Mouse (Mus musculus): Measurements from ENCODE around the gene Ccdc6. TPM values are rescaled to one million over a fixed set of nuclear protein-coding genes. Genes with fewer than 3 reads are reported as not detected.

Gene Ccdc6
- total and polyA plus RNA-seq, 2 experiments from 2014 or later = 20.8 to 34.2 TPM

DNA sequence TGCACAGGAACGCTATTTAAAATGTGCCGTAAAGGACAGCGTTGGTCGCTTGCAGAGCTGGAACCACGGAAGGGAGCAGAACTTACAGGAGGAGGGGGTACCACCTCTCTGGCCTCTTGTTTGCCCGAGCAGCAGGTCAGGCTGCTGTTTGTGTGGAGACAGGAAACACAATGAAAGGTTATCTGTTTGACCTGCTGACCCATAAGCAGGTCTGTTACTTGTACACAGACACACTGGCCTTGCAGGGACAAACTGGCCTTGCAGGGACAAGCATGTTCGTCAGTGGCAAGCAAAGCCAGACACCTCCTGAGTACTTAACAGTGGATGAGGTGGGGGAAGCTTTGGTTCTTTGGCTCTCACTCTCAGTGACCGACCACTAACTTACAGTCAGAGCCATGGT, 2.1 kb downstream of the Ccdc6 start:
- Histone ChIP-seq H3K4me2 (ENCODE audit: low read depth) (peak overlapping the region; percentile 90), H3K27ac (ENCODE audit: low read depth, low read length) (no peak overlapping the region; the same call in 1 of the 2 replicates), H3K9me3 (ENCODE audit: low read length) (no peaks in the 10 kb centered on the region), H3K4me1 (ENCODE audit: insufficient read depth) (peaks cover 12% of the 10 kb centered on the region; the same call in 1 of the 2 replicates), H3K9ac (peak overlapping the region; percentile 74; the same call in 1 of the 2 replicates), H3K27me3 (ENCODE audit: insufficient read depth, low read length) (no peaks in the 10 kb centered on the region), H3K36me3 (ENCODE audit: insufficient read depth) (no peaks in the 10 kb centered on the region), H3K4me3 (ENCODE audit: low read depth, low read length) (peak overlapping the region; percentile 74)
- 28% methylated on average over 8 of the region's 8 CpGs for WGBS
- DNase-seq (no peak), ATAC-seq (no peak)
- TF ChIP-seq CTCF (IDR thresholded peaks at IDR 0.05; ENCODE audit: low read depth) = no peak

DNA sequence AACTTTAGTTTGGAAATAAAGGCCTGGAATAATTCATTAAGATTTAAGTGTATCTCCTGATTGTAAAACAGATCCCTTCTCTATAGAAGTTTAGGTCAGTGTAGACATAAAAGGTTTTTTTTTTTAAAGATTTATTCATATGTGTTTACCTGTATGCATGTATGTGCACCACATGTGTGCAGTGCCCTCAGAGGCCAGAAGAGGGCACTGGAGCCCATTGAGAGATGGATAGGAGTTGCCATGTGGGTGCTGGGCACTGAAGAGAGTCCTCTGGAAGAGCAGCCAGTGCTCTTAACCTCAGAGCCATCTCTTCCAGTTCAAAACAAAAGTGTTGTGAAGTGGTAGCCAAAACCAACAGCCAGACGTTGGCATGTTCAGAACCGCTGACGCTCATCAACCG, 5.2 kb downstream of the Ccdc6 start:
- WGBS = 94% methylated on average over 4 of the region's 4 CpGs
- peaks cover 8% of the 10 kb centered on the region; the same call in 1 of the 2 replicates for H3K4me1 ChIP-seq (ENCODE audit: insufficient read depth)

DNA sequence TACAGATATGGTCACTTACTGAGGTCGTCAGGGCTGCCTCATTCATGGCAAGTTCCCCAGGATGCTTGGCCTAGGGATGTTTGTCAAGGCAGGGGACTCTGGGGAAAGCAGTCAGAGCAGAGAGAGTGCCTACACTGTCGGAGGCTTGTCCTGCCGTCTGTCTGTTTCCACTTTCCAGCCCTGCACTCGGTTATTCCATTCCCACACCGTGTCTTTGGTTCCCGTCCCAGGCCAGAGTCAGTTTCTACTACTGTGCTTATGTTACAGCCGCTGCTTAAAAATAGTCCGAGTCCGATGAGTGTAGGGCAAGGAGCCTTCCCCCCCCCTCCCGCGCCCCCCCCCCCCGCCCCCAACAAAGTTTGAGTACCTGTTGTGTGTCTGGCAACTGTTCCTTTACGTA, 11.1 kb downstream of the Ccdc6 start:
- Histone ChIP-seq H3K27me3 (ENCODE audit: insufficient read depth, low read length) (no peaks in the 10 kb centered on the region), H3K36me3 (ENCODE audit: insufficient read depth) (peaks cover 6% of the 10 kb centered on the region; the same call in 1 of the 2 replicates), H3K4me2 (ENCODE audit: low read depth) (no peak overlapping the region), H3K9me3 (ENCODE audit: low read length) (no peaks in the 10 kb centered on the region), H3K4me3 (ENCODE audit: low read depth, low read length) (no peak overlapping the region), H3K4me1 (ENCODE audit: insufficient read depth) (no peaks in the 10 kb centered on the region), H3K27ac (ENCODE audit: low read depth, low read length) (no peak overlapping the region), H3K9ac (no peak overlapping the region)
- TF ChIP-seq CTCF (IDR thresholded peaks at IDR 0.05; ENCODE audit: low read depth) = no peak
- DNase-seq (no peak), ATAC-seq (no peak)
- WGBS = 73% methylated on average over 12 of the region's 13 CpGs

More for the DNA sequence above, 5.2 kb downstream of the Ccdc6 start:
- ATAC-seq (no peak), DNase-seq (no peak)
- Histone ChIP-seq H3K27me3 (ENCODE audit: insufficient read depth, low read length) (no peaks in the 10 kb centered on the region), H3K36me3 (ENCODE audit: insufficient read depth) (peaks cover 6% of the 10 kb centered on the region; the same call in 1 of the 2 replicates), H3K4me3 (ENCODE audit: low read depth, low read length) (no peak overlapping the region), H3K27ac (ENCODE audit: low read depth, low read length) (no peak overlapping the region), H3K9me3 (ENCODE audit: low read length) (no peaks in the 10 kb centered on the region), H3K9ac (no peak overlapping the region), H3K4me2 (ENCODE audit: low read depth) (no peak overlapping the region)
- no peak for TF ChIP-seq CTCF (IDR thresholded peaks at IDR 0.05; ENCODE audit: low read depth)

DNA sequence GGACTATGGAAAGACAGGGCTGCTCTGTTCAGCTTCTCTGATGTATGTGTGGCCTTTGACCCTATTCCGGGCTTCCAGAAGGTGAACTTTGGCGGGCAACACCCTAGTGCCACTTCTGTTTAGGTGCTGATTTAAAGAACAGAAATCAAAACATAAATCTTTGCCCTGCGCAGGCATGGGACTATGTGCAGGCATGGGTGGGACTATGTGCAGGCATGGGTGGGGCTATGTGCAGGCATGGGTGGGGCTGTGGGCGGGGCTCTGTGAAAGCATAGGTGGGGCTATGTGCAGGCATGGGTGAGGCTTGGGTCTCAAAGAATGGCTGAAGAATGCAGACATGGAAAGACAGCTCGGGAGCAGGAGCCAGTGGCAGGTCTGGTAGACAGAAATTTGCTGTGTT, 13.1 kb downstream of the Ccdc6 start:
- Histone ChIP-seq H3K36me3 (ENCODE audit: insufficient read depth) (peaks cover 4% of the 10 kb centered on the region; the same call in 1 of the 2 replicates), H3K27ac (ENCODE audit: low read depth, low read length) (no peak overlapping the region), H3K4me3 (ENCODE audit: low read depth, low read length) (no peak overlapping the region), H3K27me3 (ENCODE audit: insufficient read depth, low read length) (no peaks in the 10 kb centered on the region), H3K9ac (no peak overlapping the region), H3K4me2 (ENCODE audit: low read depth) (no peak overlapping the region), H3K4me1 (ENCODE audit: insufficient read depth) (no peaks in the 10 kb centered on the region), H3K9me3 (ENCODE audit: low read length) (no peaks in the 10 kb centered on the region)
- no peak for TF ChIP-seq CTCF (IDR thresholded peaks at IDR 0.05; ENCODE audit: low read depth)
- ATAC-seq (no peak), DNase-seq (no peak)
- WGBS = 84% methylated on average over 5 of the region's 5 CpGs

DNA sequence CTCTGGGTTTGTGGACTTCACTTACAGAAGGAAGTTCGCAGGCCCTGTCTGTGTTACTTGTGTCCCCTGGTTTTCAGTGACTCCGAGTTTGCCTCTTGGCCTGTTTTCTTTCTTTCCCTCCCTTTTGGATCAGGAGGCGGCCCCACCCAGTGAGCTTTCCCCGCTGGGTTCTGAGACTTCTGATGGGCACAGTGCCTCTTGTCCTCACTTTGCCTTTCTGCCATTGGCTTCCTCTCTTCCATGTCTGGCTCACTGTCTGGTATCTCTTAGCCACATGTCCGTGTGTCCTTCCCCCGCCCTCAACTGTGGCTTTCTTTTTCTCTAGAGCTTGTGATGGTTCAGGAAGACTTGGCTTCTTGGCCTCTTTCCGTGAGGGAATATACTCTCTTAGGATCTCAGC, 13.9 kb downstream of the Ccdc6 start:
- H3K4me2 ChIP-seq (ENCODE audit: low read depth) = no peak overlapping the region
- ATAC-seq (no peak), DNase-seq (no peak)
- no peak overlapping the region for H3K27ac ChIP-seq (ENCODE audit: low read depth, low read length)
- H3K9me3 ChIP-seq (ENCODE audit: low read length) = no peaks in the 10 kb centered on the region
- TF ChIP-seq CTCF (IDR thresholded peaks at IDR 0.05; ENCODE audit: low read depth) = no peak
- H3K36me3 ChIP-seq (ENCODE audit: insufficient read depth) = no peaks in the 10 kb centered on the region
- 95% methylated on average over 7 of the region's 7 CpGs for WGBS
- H3K4me3 ChIP-seq (ENCODE audit: low read depth, low read length) = no peak overlapping the region
- no peaks in the 10 kb centered on the region for H3K27me3 ChIP-seq (ENCODE audit: insufficient read depth, low read length)
- H3K4me1 ChIP-seq (ENCODE audit: insufficient read depth) = no peaks in the 10 kb centered on the region
- H3K9ac ChIP-seq = no peak overlapping the region

- H3K36me3 ChIP-seq (ENCODE audit: insufficient read depth) = no peaks in the 10 kb centered on the region
- no peak overlapping the region for H3K4me2 ChIP-seq (ENCODE audit: low read depth)
- ATAC-seq (no peak), DNase-seq (no peak)
- whole genome bisulfite sequencing = 89% methylated on average over 6 of the region's 6 CpGs
- H3K27ac ChIP-seq (ENCODE audit: low read depth, low read length) = no peak overlapping the region
- no peaks in the 10 kb centered on the region for H3K27me3 ChIP-seq (ENCODE audit: insufficient read depth, low read length)
- H3K4me3 ChIP-seq (ENCODE audit: low read depth, low read length) = no peak overlapping the region
- no peak for TF ChIP-seq CTCF (IDR thresholded peaks at IDR 0.05; ENCODE audit: low read depth)
- H3K9ac ChIP-seq = no peak overlapping the region
- no peaks in the 10 kb centered on the region for H3K4me1 ChIP-seq (ENCODE audit: insufficient read depth)
- H3K9me3 ChIP-seq (ENCODE audit: low read length) = no peaks in the 10 kb centered on the region
These were observed 14.7 kb downstream of the Ccdc6 start for GRCm38 (mm10) chr10:70111643-70112042.

- no peak for DNase-seq
- H3K36me3 ChIP-seq (ENCODE audit: insufficient read depth) = no peaks in the 10 kb centered on the region
- TF ChIP-seq CTCF (IDR thresholded peaks at IDR 0.05; ENCODE audit: low read depth) = no peak
- no peaks in the 10 kb centered on the region for H3K4me1 ChIP-seq (ENCODE audit: insufficient read depth)
- H3K9ac ChIP-seq = no peak overlapping the region
- WGBS = 91% methylated on average over 8 of the region's 8 CpGs
- H3K27me3 ChIP-seq (ENCODE audit: insufficient read depth, low read length) = no peaks in the 10 kb centered on the region
- no peak overlapping the region for H3K27ac ChIP-seq (ENCODE audit: low read depth, low read length)
- H3K4me2 ChIP-seq (ENCODE audit: low read depth) = no peak overlapping the region
- no peak for ATAC-seq
- H3K9me3 ChIP-seq (ENCODE audit: low read length) = no peaks in the 10 kb centered on the region
- no peak overlapping the region for H3K4me3 ChIP-seq (ENCODE audit: low read depth, low read length)
These were observed 17.2 kb downstream of the Ccdc6 start for GRCm38 (mm10) chr10:70114048-70114635.
